Mouse (Mus musculus): ENCODE data around the gene Samd9l. TPM values are rescaled to one million over a fixed set of nuclear protein-coding genes. Genes with fewer than 3 reads are reported as not detected.
"Not testable (repeated sequence)": the region's sequence is repeated elsewhere in the genome, so short reads cannot be mapped to it uniquely, and the experiment has no call there.

The Samd9l gene
- polyA plus RNA-seq, 1 experiment from 2014 or later: 4.5 TPM

GRCm38 (mm10) chr6:3376687-3377086, 22.7 kb downstream of the Samd9l start:
- no peak for TF ChIP-seq CTCF (IDR thresholded peaks at IDR 0.05; ENCODE audit: low read depth)
- TF ChIP-seq EP300 (IDR thresholded peaks at IDR 0.05; ENCODE audit: low read depth): no peak
- Histone ChIP-seq H3K4me3 (ENCODE audit: low read depth, low read length) (no peak overlapping the region), H3K27me3 (ENCODE audit: insufficient read depth, low read length) (no peaks in the 10 kb centered on the region), H3K9me3 (ENCODE audit: low read length) (peaks cover 5% of the 10 kb centered on the region), H3K27ac (ENCODE audit: low read depth) (no peak overlapping the region), H3K4me1 (ENCODE audit: insufficient read depth) (no peaks in the 10 kb centered on the region), H3K36me3 (replicated peaks; ENCODE audit: insufficient read depth, low read length) (peaks cover 27% of the 10 kb centered on the region), H3K4me2 (ENCODE audit: low read depth, low read length) (no peak overlapping the region), H3K9ac (replicated peaks) (no peak overlapping the region)
- DNase-seq (no peak), ATAC-seq (no peak)
- WGBS (ENCODE audit: insufficient replicate concordance): 83% methylated on average over 5 of the region's 5 CpGs

- H3K27ac ChIP-seq (ENCODE audit: low read depth): no peak overlapping the region
- 86% methylated on average over 8 of the region's 8 CpGs for WGBS (ENCODE audit: insufficient replicate concordance)
Observed at GRCm38 (mm10) chr6:3369527-3369926, 29.8 kb downstream of the Samd9l start.

GRCm38 (mm10) chr6:3365609-3366008, 33.8 kb downstream of the Samd9l start:
- not testable (repeated sequence) for H3K9ac ChIP-seq (replicated peaks); H3K27me3 ChIP-seq (ENCODE audit: insufficient read depth, low read length); H3K4me2 ChIP-seq (ENCODE audit: low read depth, low read length); H3K4me3 ChIP-seq (ENCODE audit: low read depth, low read length); H3K36me3 ChIP-seq (replicated peaks; ENCODE audit: insufficient read depth, low read length); ATAC-seq; H3K27ac ChIP-seq (ENCODE audit: low read depth); H3K9me3 ChIP-seq (ENCODE audit: low read length); DNase-seq; H3K4me1 ChIP-seq (ENCODE audit: insufficient read depth)
- 60% methylated on average over 1 of the region's 1 CpGs for WGBS (ENCODE audit: insufficient replicate concordance)

More at GRCm38 (mm10) chr6:3369527-3369926, 29.8 kb downstream of the Samd9l start:
- Histone ChIP-seq H3K36me3 (replicated peaks; ENCODE audit: insufficient read depth, low read length) (peaks cover 4% of the 10 kb centered on the region), H3K9ac (replicated peaks) (no peak overlapping the region), H3K4me2 (ENCODE audit: low read depth, low read length) (no peak overlapping the region), H3K4me1 (ENCODE audit: insufficient read depth) (no peaks in the 10 kb centered on the region), H3K4me3 (ENCODE audit: low read depth, low read length) (no peak overlapping the region), H3K27me3 (ENCODE audit: insufficient read depth, low read length) (no peaks in the 10 kb centered on the region), H3K9me3 (ENCODE audit: low read length) (peaks cover 5% of the 10 kb centered on the region)
- no peak for DNase-seq
- TF ChIP-seq CTCF (IDR thresholded peaks at IDR 0.05; ENCODE audit: low read depth) (no peak), EP300 (IDR thresholded peaks at IDR 0.05; ENCODE audit: low read depth) (no peak)
- no peak for ATAC-seq

- WGBS (ENCODE audit: insufficient replicate concordance): 0% methylated on average over 1 of the region's 1 CpGs
- H3K4me1 ChIP-seq (ENCODE audit: insufficient read depth); H3K4me3 ChIP-seq (ENCODE audit: low read depth, low read length); H3K9me3 ChIP-seq (ENCODE audit: low read length); H3K36me3 ChIP-seq (replicated peaks; ENCODE audit: insufficient read depth, low read length); H3K27me3 ChIP-seq (ENCODE audit: insufficient read depth, low read length); H3K9ac ChIP-seq (replicated peaks); H3K27ac ChIP-seq (ENCODE audit: low read depth): not testable (repeated sequence)
- ATAC-seq (peak; percentile 78), DNase-seq (peak; percentile 38)
- TF ChIP-seq CTCF (IDR thresholded peaks at IDR 0.05; ENCODE audit: low read depth): peak; percentile 64
- peak overlapping the region; percentile 42; the same call in 1 of the 2 replicates for H3K4me2 ChIP-seq (ENCODE audit: low read depth, low read length)
Observed at GRCm38 (mm10) chr6:3345924-3346597, 53.3 kb downstream of the Samd9l start.

GRCm38 (mm10) chr6:3345043-3345639, 54.2 kb downstream of the Samd9l start:
- not testable (repeated sequence) for H3K4me2 ChIP-seq (ENCODE audit: low read depth, low read length); H3K9ac ChIP-seq (replicated peaks); H3K36me3 ChIP-seq (replicated peaks; ENCODE audit: insufficient read depth, low read length); H3K27ac ChIP-seq (ENCODE audit: low read depth); H3K4me1 ChIP-seq (ENCODE audit: insufficient read depth); ATAC-seq; H3K9me3 ChIP-seq (ENCODE audit: low read length); H3K27me3 ChIP-seq (ENCODE audit: insufficient read depth, low read length); H3K4me3 ChIP-seq (ENCODE audit: low read depth, low read length); DNase-seq
- WGBS (ENCODE audit: insufficient replicate concordance): 36% methylated on average over 2 of the region's 4 CpGs

GRCm38 (mm10) chr6:3343603-3344247, 55.6 kb downstream of the Samd9l start:
- H3K4me3 ChIP-seq (ENCODE audit: low read depth, low read length); DNase-seq; H3K36me3 ChIP-seq (replicated peaks; ENCODE audit: insufficient read depth, low read length); H3K9ac ChIP-seq (replicated peaks); H3K9me3 ChIP-seq (ENCODE audit: low read length); H3K4me1 ChIP-seq (ENCODE audit: insufficient read depth); ATAC-seq; H3K27me3 ChIP-seq (ENCODE audit: insufficient read depth, low read length); H3K27ac ChIP-seq (ENCODE audit: low read depth): not testable (repeated sequence)
- 58% methylated on average over 1 of the region's 1 CpGs for WGBS (ENCODE audit: insufficient replicate concordance)
- H3K4me2 ChIP-seq (ENCODE audit: low read depth, low read length): peak overlapping the region; percentile 1; the same call in 1 of the 2 replicates
